Mouse (Mus musculus): ENCODE data around the gene Fbxw2. TPM values are rescaled to one million over a fixed set of nuclear protein-coding genes. Genes with fewer than 3 reads are reported as not detected.
"Not testable (repeated sequence)": the region's sequence is repeated elsewhere in the genome, so short reads cannot be mapped to it uniquely, and the experiment has no call there.

Fbxw2 gene
- polyA plus RNA-seq, 1 experiment from 2014 or later: 122 TPM

- Histone ChIP-seq H3K9me3 (ENCODE audit: control insufficient read depth, low read length) (no peaks in the 10 kb centered on the region), H3K36me3 (ENCODE audit: control insufficient read depth, insufficient read depth) (no peaks in the 10 kb centered on the region), H3K4me3 (replicated peaks; ENCODE audit: low read length) (no peak overlapping the region), H3K9ac (replicated peaks; ENCODE audit: low read depth, low read length) (no peak overlapping the region), H3K4me1 (replicated peaks; ENCODE audit: control insufficient read depth, insufficient read depth, low read length) (no peaks in the 10 kb centered on the region), H3K27ac (ENCODE audit: low read length) (no peak overlapping the region), H3K4me2 (ENCODE audit: low read length) (no peak overlapping the region), H3K27me3 (replicated peaks; ENCODE audit: control insufficient read depth, insufficient read depth, low read length) (no peaks in the 10 kb centered on the region)
- 84% methylated on average over 11 of the region's 11 CpGs for WGBS
- ATAC-seq: no peak
These were observed 17.3 kb upstream of the Fbxw2 start for GRCm38 (mm10) chr2:34843211-34843939.

GRCm38 (mm10) chr2:34841706-34842105 is 15.6 kb upstream of the Fbxw2 start:
- no peak for ATAC-seq
- no peak overlapping the region for H3K4me3 ChIP-seq (replicated peaks; ENCODE audit: low read length)
- no peak overlapping the region for H3K9ac ChIP-seq (replicated peaks; ENCODE audit: low read depth, low read length)
- no peak overlapping the region for H3K4me2 ChIP-seq (ENCODE audit: low read length)
- H3K27me3 ChIP-seq (replicated peaks; ENCODE audit: control insufficient read depth, insufficient read depth, low read length): no peaks in the 10 kb centered on the region
- no peaks in the 10 kb centered on the region for H3K4me1 ChIP-seq (replicated peaks; ENCODE audit: control insufficient read depth, insufficient read depth, low read length)
- H3K36me3 ChIP-seq (ENCODE audit: control insufficient read depth, insufficient read depth): no peaks in the 10 kb centered on the region
- no peaks in the 10 kb centered on the region for H3K9me3 ChIP-seq (ENCODE audit: control insufficient read depth, low read length)
- WGBS: 83% methylated on average over 8 of the region's 8 CpGs
- no peak overlapping the region for H3K27ac ChIP-seq (ENCODE audit: low read length)

GRCm38 (mm10) chr2:34840143-34840542 is 14.0 kb upstream of the Fbxw2 start:
- not testable (repeated sequence) for H3K4me3 ChIP-seq (replicated peaks; ENCODE audit: low read length); H3K27me3 ChIP-seq (replicated peaks; ENCODE audit: control insufficient read depth, insufficient read depth, low read length); H3K36me3 ChIP-seq (ENCODE audit: control insufficient read depth, insufficient read depth); H3K4me1 ChIP-seq (replicated peaks; ENCODE audit: control insufficient read depth, insufficient read depth, low read length); H3K9me3 ChIP-seq (ENCODE audit: control insufficient read depth, low read length); H3K27ac ChIP-seq (ENCODE audit: low read length); H3K9ac ChIP-seq (replicated peaks; ENCODE audit: low read depth, low read length); H3K4me2 ChIP-seq (ENCODE audit: low read length); ATAC-seq
- 84% methylated on average over 5 of the region's 5 CpGs for WGBS

- Histone ChIP-seq H3K4me3 (replicated peaks; ENCODE audit: low read length) (no peak overlapping the region), H3K9me3 (ENCODE audit: control insufficient read depth, low read length) (no peaks in the 10 kb centered on the region), H3K27me3 (replicated peaks; ENCODE audit: control insufficient read depth, insufficient read depth, low read length) (no peaks in the 10 kb centered on the region), H3K27ac (ENCODE audit: low read length) (no peak overlapping the region), H3K36me3 (ENCODE audit: control insufficient read depth, insufficient read depth) (no peaks in the 10 kb centered on the region), H3K4me1 (replicated peaks; ENCODE audit: control insufficient read depth, insufficient read depth, low read length) (no peaks in the 10 kb centered on the region), H3K4me2 (ENCODE audit: low read length) (no peak overlapping the region), H3K9ac (replicated peaks; ENCODE audit: low read depth, low read length) (no peak overlapping the region)
- ATAC-seq: no peak
- 74% methylated on average over 3 of the region's 3 CpGs for WGBS
These were observed 9.6 kb upstream of the Fbxw2 start for GRCm38 (mm10) chr2:34835669-34836068.

GRCm38 (mm10) chr2:34833624-34834023 is 7.5 kb upstream of the Fbxw2 start:
- Histone ChIP-seq H3K4me1 (replicated peaks; ENCODE audit: control insufficient read depth, insufficient read depth, low read length) (no peaks in the 10 kb centered on the region), H3K27me3 (replicated peaks; ENCODE audit: control insufficient read depth, insufficient read depth, low read length) (no peaks in the 10 kb centered on the region), H3K36me3 (ENCODE audit: control insufficient read depth, insufficient read depth) (no peaks in the 10 kb centered on the region), H3K4me2 (ENCODE audit: low read length) (no peak overlapping the region), H3K4me3 (replicated peaks; ENCODE audit: low read length) (no peak overlapping the region), H3K27ac (ENCODE audit: low read length) (no peak overlapping the region), H3K9me3 (ENCODE audit: control insufficient read depth, low read length) (no peaks in the 10 kb centered on the region), H3K9ac (replicated peaks; ENCODE audit: low read depth, low read length) (no peak overlapping the region)
- no peak for ATAC-seq
- 90% methylated on average over 17 of the region's 17 CpGs for WGBS

- H3K4me1 ChIP-seq (replicated peaks; ENCODE audit: control insufficient read depth, insufficient read depth, low read length); H3K27me3 ChIP-seq (replicated peaks; ENCODE audit: control insufficient read depth, insufficient read depth, low read length): not testable (repeated sequence)
- 73% methylated on average over 11 of the region's 11 CpGs for WGBS
These were observed 6.8 kb upstream of the Fbxw2 start, which contains the start of gene Gm34653 for GRCm38 (mm10) chr2:34832766-34833457. Gene Gm34653, plus strand, starts transcription at chr2:34833007.

GRCm38 (mm10) chr2:34830066-34830465 is 4.0 kb upstream of the Fbxw2 start:
- not testable (repeated sequence) for H3K4me3 ChIP-seq (replicated peaks; ENCODE audit: low read length); H3K27me3 ChIP-seq (replicated peaks; ENCODE audit: control insufficient read depth, insufficient read depth, low read length); H3K9ac ChIP-seq (replicated peaks; ENCODE audit: low read depth, low read length); H3K27ac ChIP-seq (ENCODE audit: low read length); H3K36me3 ChIP-seq (ENCODE audit: control insufficient read depth, insufficient read depth); ATAC-seq; H3K4me2 ChIP-seq (ENCODE audit: low read length); H3K9me3 ChIP-seq (ENCODE audit: control insufficient read depth, low read length)
- H3K4me1 ChIP-seq (replicated peaks; ENCODE audit: control insufficient read depth, insufficient read depth, low read length): peaks cover 11% of the 10 kb centered on the region
- WGBS: 96% methylated on average over 17 of the region's 17 CpGs

More at GRCm38 (mm10) chr2:34832766-34833457, 6.8 kb upstream of the Fbxw2 start, which contains the start of gene Gm34653:
- not testable (repeated sequence) for H3K9me3 ChIP-seq (ENCODE audit: control insufficient read depth, low read length); H3K4me2 ChIP-seq (ENCODE audit: low read length); H3K36me3 ChIP-seq (ENCODE audit: control insufficient read depth, insufficient read depth); H3K27ac ChIP-seq (ENCODE audit: low read length); H3K9ac ChIP-seq (replicated peaks; ENCODE audit: low read depth, low read length); H3K4me3 ChIP-seq (replicated peaks; ENCODE audit: low read length); ATAC-seq

GRCm38 (mm10) chr2:34828026-34828425 is 1.9 kb upstream of the Fbxw2 start:
- H3K4me1 ChIP-seq (replicated peaks; ENCODE audit: control insufficient read depth, insufficient read depth, low read length): peaks cover 17% of the 10 kb centered on the region
- H3K27me3 ChIP-seq (replicated peaks; ENCODE audit: control insufficient read depth, insufficient read depth, low read length): no peaks in the 10 kb centered on the region; the same call in 1 of the 2 replicates
- ATAC-seq: no peak
- H3K27ac ChIP-seq (ENCODE audit: low read length): no peak overlapping the region
- H3K36me3 ChIP-seq (ENCODE audit: control insufficient read depth, insufficient read depth): no peaks in the 10 kb centered on the region
- no peak overlapping the region for H3K4me3 ChIP-seq (replicated peaks; ENCODE audit: low read length)
- no peaks in the 10 kb centered on the region for H3K9me3 ChIP-seq (ENCODE audit: control insufficient read depth, low read length)
- no peak overlapping the region for H3K9ac ChIP-seq (replicated peaks; ENCODE audit: low read depth, low read length)
- no peak overlapping the region for H3K4me2 ChIP-seq (ENCODE audit: low read length)
- WGBS: 94% methylated on average over 1 of the region's 1 CpGs

GRCm38 (mm10) chr2:34827591-34827990 is 1.5 kb upstream of the Fbxw2 start:
- peaks cover 17% of the 10 kb centered on the region for H3K4me1 ChIP-seq (replicated peaks; ENCODE audit: control insufficient read depth, insufficient read depth, low read length)
- H3K27ac ChIP-seq (ENCODE audit: low read length): no peak overlapping the region
- no peaks in the 10 kb centered on the region for H3K36me3 ChIP-seq (ENCODE audit: control insufficient read depth, insufficient read depth)
- H3K27me3 ChIP-seq (replicated peaks; ENCODE audit: control insufficient read depth, insufficient read depth, low read length): no peaks in the 10 kb centered on the region; the same call in 1 of the 2 replicates
- no peak for ATAC-seq
- 89% methylated on average over 4 of the region's 4 CpGs for WGBS
- no peaks in the 10 kb centered on the region for H3K9me3 ChIP-seq (ENCODE audit: control insufficient read depth, low read length)
- no peak overlapping the region for H3K4me3 ChIP-seq (replicated peaks; ENCODE audit: low read length)
- H3K9ac ChIP-seq (replicated peaks; ENCODE audit: low read depth, low read length): no peak overlapping the region
- no peak overlapping the region for H3K4me2 ChIP-seq (ENCODE audit: low read length)
